ENCODE assay signal across 10 mouse cellular contexts in the genomic region with DNA sequence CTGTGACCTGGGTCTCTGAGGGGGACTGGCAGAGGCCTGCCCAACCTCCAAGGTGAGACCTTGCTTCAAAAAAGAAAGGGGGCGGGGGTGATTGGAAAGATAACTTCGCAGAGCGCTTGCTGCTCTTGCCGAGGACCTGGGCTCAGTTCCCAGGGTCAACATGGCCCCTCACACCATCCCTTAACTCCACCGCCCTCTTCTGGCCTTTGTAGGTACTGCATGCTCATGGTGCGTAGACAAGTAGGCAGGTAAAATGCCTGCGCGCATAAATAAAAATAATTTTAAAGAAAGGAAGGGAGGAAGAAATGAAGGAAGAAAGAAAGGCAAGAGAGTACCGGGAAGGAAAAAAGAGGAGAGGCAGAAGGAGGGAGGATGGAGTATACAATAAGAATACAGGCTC.
DNase-seq lines count a peak whose midpoint lies in the region; ATAC-seq and TF ChIP-seq lines count a peak whose summit lies in the region.
"Had no signal": no experiment of that assay in that cellular context is flagged by ENCODE, and none has a peak within 500 bp of the region (broad histone marks: within the 10 kb centered on the region; RNA-seq: fewer than 3 reads in every experiment).

No protein-coding gene starts in this region.

- TF ChIP-seq CTCF in intestine, postnatal 0 days (IDR thresholded peaks at IDR 0.05; ENCODE audit: low read depth), result peak; percentile 54
- TF ChIP-seq CTCF in E14TG2a.4 (conservative IDR thresholded peaks at IDR 0.05; ENCODE audit: low read length), result peak; percentile 96

- no peak for ATAC-seq in intestine, postnatal 0 days
- ATAC-seq in intestine, embryonic 15.5 days, result no peak
- 0 out of 2 replicates have a peak, but pooled peaks have one; percentile 35 for ATAC-seq in erythroblast, adult 5-6 weeks (replicated peaks; ENCODE audit: low FRiP score, poor library complexity, severe bottlenecking)

- no peak overlapping the region for H3K27ac ChIP-seq in intestine, postnatal 0 days (ENCODE audit: low read depth, low read length)
- H3K27ac ChIP-seq in intestine, embryonic 15.5 days, result no peak overlapping the region
- H3K27ac ChIP-seq: macrophage had no signal

- no peak overlapping the region for H3K9ac ChIP-seq in intestine, postnatal 0 days (ENCODE audit: low read depth, low read length)
- H3K9ac ChIP-seq in intestine, embryonic 15.5 days, result no peak overlapping the region
- H3K9ac ChIP-seq: hindbrain, embryonic 13.5 days had no signal

- H3K4me3 ChIP-seq in intestine, postnatal 0 days (ENCODE audit: low read depth, low read length), result no peak overlapping the region
- no peak overlapping the region for H3K4me3 ChIP-seq in intestine, embryonic 15.5 days (replicated peaks)
- peak overlapping the region; percentile 56 for H3K4me3 ChIP-seq in E14TG2a.4 (replicated peaks; ENCODE audit: low read length)
- H3K4me3 ChIP-seq: hindbrain, embryonic 13.5 days had no signal

- H3K4me2 ChIP-seq in intestine, postnatal 0 days (replicated peaks; ENCODE audit: low read depth), result no peak overlapping the region
- no peak overlapping the region for H3K4me2 ChIP-seq in intestine, embryonic 15.5 days (replicated peaks)
- H3K4me2 ChIP-seq: hindbrain, embryonic 13.5 days had no signal

- H3K9me3 ChIP-seq in intestine, postnatal 0 days (ENCODE audit: control insufficient read depth), result no peaks in the 10 kb centered on the region
- no peaks in the 10 kb centered on the region for H3K9me3 ChIP-seq in intestine, embryonic 15.5 days
- H3K9me3 ChIP-seq in E14TG2a.4 (ENCODE audit: low read length), result no peaks in the 10 kb centered on the region
- H3K9me3 ChIP-seq: hindbrain, embryonic 13.5 days had no signal

- no peaks in the 10 kb centered on the region for H3K4me1 ChIP-seq in intestine, postnatal 0 days (replicated peaks; ENCODE audit: control insufficient read depth, insufficient read depth, low read length)
- H3K4me1 ChIP-seq in intestine, embryonic 15.5 days (replicated peaks), result no peaks in the 10 kb centered on the region
- peaks cover 30% of the 10 kb centered on the region for H3K4me1 ChIP-seq in E14TG2a.4 (replicated peaks; ENCODE audit: low read depth, low read length)

- peak; percentile 42 for DNase-seq in A20 (ENCODE audit: low read depth, low spot score)
- no peak for DNase-seq in c-Kit-positive CD71-positive TER-119-positive erythroid progenitor cells, embryonic 14.5 days (ENCODE audit: low spot score)
- DNase-seq in right cerebral cortex, postnatal 14 days, result no peak
- DNase-seq: adrenal gland, adult 8-10 months had no signal

- WGBS in intestine, postnatal 0 days, result 67% methylated on average over 9 of the region's 9 CpGs
- WGBS in intestine, embryonic 15.5 days, result 65% methylated on average over 9 of the region's 9 CpGs

- H3K36me3 ChIP-seq in intestine, postnatal 0 days (ENCODE audit: control insufficient read depth, insufficient read depth), result no peaks in the 10 kb centered on the region
- H3K36me3 ChIP-seq in intestine, embryonic 15.5 days, result no peaks in the 10 kb centered on the region
- H3K36me3 ChIP-seq in E14TG2a.4 (ENCODE audit: insufficient read depth, low read length), result no peaks in the 10 kb centered on the region
- H3K36me3 ChIP-seq: hindbrain, embryonic 13.5 days had no signal

- no peaks in the 10 kb centered on the region for H3K27me3 ChIP-seq in intestine, postnatal 0 days (replicated peaks; ENCODE audit: control insufficient read depth, insufficient read depth, low read length)
- peaks cover 3% of the 10 kb centered on the region for H3K27me3 ChIP-seq in intestine, embryonic 15.5 days (replicated peaks)
- peaks cover 4% of the 10 kb centered on the region; the same call in 1 of the 2 replicates for H3K27me3 ChIP-seq in E14TG2a.4 (ENCODE audit: insufficient read depth, low read length)
- H3K27me3 ChIP-seq: hindbrain, embryonic 13.5 days had no signal
